Comparison of ENCODE assay signal across 8 mouse cellular contexts in the genomic region with DNA sequence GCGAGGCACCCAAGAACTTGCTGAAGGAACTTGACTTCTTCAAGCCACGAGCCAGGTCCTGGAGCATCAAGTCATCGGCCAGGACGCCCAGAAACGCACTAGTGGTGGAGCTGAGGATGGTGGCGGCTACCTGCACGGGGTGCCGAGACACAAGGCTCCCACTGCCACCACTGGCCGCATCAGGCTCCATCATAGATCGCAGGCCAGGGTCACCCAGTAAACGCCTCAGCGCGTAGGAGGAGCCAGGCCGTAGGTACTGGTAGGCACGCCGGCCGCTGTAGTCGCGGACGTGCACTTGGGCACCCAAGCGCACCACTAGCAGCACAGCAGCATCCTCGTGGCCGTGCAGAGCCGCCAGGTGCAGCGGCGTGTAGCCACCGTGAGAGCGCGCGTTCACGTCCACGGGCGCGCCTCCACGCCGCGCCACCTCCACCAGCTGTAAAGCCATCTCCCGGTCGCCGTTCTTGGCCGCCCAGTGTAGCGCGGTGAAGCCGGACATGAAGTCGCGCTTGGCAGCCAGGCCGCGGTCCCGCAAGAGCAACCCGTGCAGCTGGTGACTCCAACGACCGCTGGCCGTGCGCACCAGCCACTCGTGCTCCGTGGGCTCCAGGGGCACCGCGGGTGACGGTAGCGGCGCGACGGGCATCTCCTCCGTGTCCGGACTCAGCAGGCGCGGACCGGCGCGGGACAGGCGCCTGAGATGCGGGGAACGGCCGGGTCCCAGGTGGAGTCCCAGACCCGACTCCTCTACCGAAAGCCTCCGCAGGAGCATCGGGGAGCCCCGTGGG. TPM values are rescaled to one million over a fixed set of nuclear protein-coding genes. Genes with fewer than 3 reads are reported as not detected.
DNase-seq lines count a peak whose midpoint lies in the region; ATAC-seq and TF ChIP-seq lines count a peak whose summit lies in the region.

No protein-coding gene starts in this region.

- peak overlapping the region; percentile 55 for H3K4me3 ChIP-seq in heart, embryonic 12.5 days
- H3K4me3 ChIP-seq in ES-Bruce4 (ENCODE audit: low read depth, low read length): peak overlapping the region; percentile 60
- peak overlapping the region; percentile 58 for H3K4me3 ChIP-seq in hindbrain, postnatal 0 days (ENCODE audit: low read length)
- H3K4me3 ChIP-seq in midbrain, embryonic 15.5 days: peak overlapping the region; percentile 53

- peaks cover 72% of the 10 kb centered on the region for H3K27me3 ChIP-seq in heart, embryonic 12.5 days (replicated peaks)
- H3K27me3 ChIP-seq in ES-Bruce4 (ENCODE audit: control insufficient read depth, insufficient read depth, low read length, poor library complexity, severe bottlenecking): peaks cover 5% of the 10 kb centered on the region; the same call in 1 of the 2 replicates
- peaks cover 29% of the 10 kb centered on the region for H3K27me3 ChIP-seq in hindbrain, postnatal 0 days (ENCODE audit: insufficient read depth, low read length)
- H3K27me3 ChIP-seq in midbrain, embryonic 15.5 days (replicated peaks): peaks cover 46% of the 10 kb centered on the region

- intact Hi-C loops in heart, postnatal 36 days (cut with DNase I): no loop called here

- peak overlapping the region; percentile 54 for H3K9ac ChIP-seq in heart, embryonic 12.5 days
- H3K9ac ChIP-seq in ES-Bruce4 (ENCODE audit: low read depth, poor library complexity, severe bottlenecking): peak overlapping the region; percentile 1
- peak overlapping the region; percentile 40 for H3K9ac ChIP-seq in hindbrain, postnatal 0 days (replicated peaks; ENCODE audit: low read length)
- peak overlapping the region; percentile 41; the same call in 1 of the 2 replicates for H3K9ac ChIP-seq in midbrain, embryonic 15.5 days

- no peak for TF ChIP-seq POLR2A in ES-Bruce4 (IDR thresholded peaks at IDR 0.05; ENCODE audit: insufficient read depth, low read length)

- no peaks in the 10 kb centered on the region; the same call in 1 of the 2 replicates for H3K9me3 ChIP-seq in heart, embryonic 12.5 days (replicated peaks)
- no peaks in the 10 kb centered on the region for H3K9me3 ChIP-seq in ES-Bruce4 (replicated peaks; ENCODE audit: control insufficient read depth, insufficient read depth, low read length, poor library complexity, severe bottlenecking)
- H3K9me3 ChIP-seq in hindbrain, postnatal 0 days (ENCODE audit: low read length): no peaks in the 10 kb centered on the region
- no peaks in the 10 kb centered on the region for H3K9me3 ChIP-seq in midbrain, embryonic 15.5 days

- TF ChIP-seq CTCF in ES-Bruce4 (IDR thresholded peaks at IDR 0.05; ENCODE audit: low read depth, low read length): no peak
- no peak for TF ChIP-seq CTCF in hindbrain, postnatal 0 days (IDR thresholded peaks at IDR 0.05; ENCODE audit: low read depth)

- H3K4me1 ChIP-seq in heart, embryonic 12.5 days (replicated peaks): peaks cover 19% of the 10 kb centered on the region
- H3K4me1 ChIP-seq in ES-Bruce4 (ENCODE audit: control insufficient read depth, insufficient read depth, low read length): no peaks in the 10 kb centered on the region
- no peaks in the 10 kb centered on the region for H3K4me1 ChIP-seq in hindbrain, postnatal 0 days (ENCODE audit: insufficient read depth, low read length)
- H3K4me1 ChIP-seq in midbrain, embryonic 15.5 days: peaks cover 33% of the 10 kb centered on the region

- no peak for DNase-seq in heart, postnatal 36 days
- DNase-seq in cerebellum, postnatal 25 days: peak; percentile 77
- DNase-seq in hindbrain, postnatal 0 days (ENCODE audit: low spot score): peak; percentile 47
- no peak for DNase-seq in urinary bladder, postnatal 10 days (ENCODE audit: low spot score)
- DNase-seq in ovary, postnatal 36 days (ENCODE audit: low spot score): no peak

- H3K4me2 ChIP-seq in heart, embryonic 12.5 days: peak overlapping the region; percentile 88
- peak overlapping the region; percentile 70 for H3K4me2 ChIP-seq in hindbrain, postnatal 0 days (ENCODE audit: low read depth, low read length)
- H3K4me2 ChIP-seq in midbrain, embryonic 15.5 days: peak overlapping the region; percentile 88

- H3K36me3 ChIP-seq in heart, embryonic 12.5 days: no peaks in the 10 kb centered on the region
- no peaks in the 10 kb centered on the region for H3K36me3 ChIP-seq in ES-Bruce4 (ENCODE audit: control insufficient read depth, insufficient read depth, low read length, poor library complexity, severe bottlenecking)
- no peaks in the 10 kb centered on the region for H3K36me3 ChIP-seq in hindbrain, postnatal 0 days (ENCODE audit: insufficient read depth, low read length)
- no peaks in the 10 kb centered on the region for H3K36me3 ChIP-seq in midbrain, embryonic 15.5 days (replicated peaks)

- WGBS in heart, embryonic 12.5 days: 5% methylated on average over 79 of the region's 79 CpGs
- 5% methylated on average over 76 of the region's 79 CpGs for WGBS in hindbrain, postnatal 0 days
- WGBS in midbrain, embryonic 15.5 days: 7% methylated on average over 76 of the region's 79 CpGs

- H3K27ac ChIP-seq in heart, embryonic 12.5 days (ENCODE audit: poor library complexity, severe bottlenecking): no peak overlapping the region
- H3K27ac ChIP-seq in ES-Bruce4 (ENCODE audit: insufficient read depth, low read length): no peak overlapping the region
- H3K27ac ChIP-seq in hindbrain, postnatal 0 days: no peak overlapping the region
- no peak overlapping the region for H3K27ac ChIP-seq in midbrain, embryonic 15.5 days

- peak; percentile 46; the same call in 1 of the 2 replicates for ATAC-seq in heart, embryonic 12.5 days (ENCODE audit: insufficient number of reproducible peaks, low FRiP score)
- peak; percentile 28 for ATAC-seq in hindbrain, postnatal 0 days
- ATAC-seq in midbrain, embryonic 15.5 days (replicated peaks): peak; percentile 35; the same call in 1 of the 2 replicates

- TF ChIP-seq EP300 in ES-Bruce4 (IDR thresholded peaks at IDR 0.05; ENCODE audit: insufficient read depth, low read depth, low read length): no peak

RNA-seq across cellular contexts. Expression of a gene that starts 1.4 kb away (rescaled TPM):
- polyA plus RNA-seq in heart, embryonic 12.5 days (2016; fragmentation: Nextera tagmentation; extraction: Ambion mirVana): not detected in 2 replicates
- total RNA-seq in heart, postnatal 36 days (2021): not detected
- polyA plus RNA-seq in ES-Bruce4 (2011; ENCODE audit: insufficient read depth, insufficient read length, low read depth, missing spikeins): not detected in 2 replicates
- total RNA-seq in hindbrain, postnatal 0 days (2014; rRNA removed): not detected in 2 replicates
- polyA plus RNA-seq in hindbrain, postnatal 0 days (2015; fragmentation: Nextera tagmentation; extraction: Ambion mirVana): 0.39 and 0.53 TPM in 2 replicates
- polyA plus RNA-seq in midbrain, embryonic 15.5 days (2015; fragmentation: Nextera tagmentation; extraction: Ambion mirVana): 0.39 TPM in 1 of 2 replicates, not detected in the other

RNA-seq across cellular contexts. Expression of a gene that starts 1.5 kb away (rescaled TPM):
- 0.54 and 0.58 TPM in 2 replicates for polyA plus RNA-seq in heart, embryonic 12.5 days (2016; fragmentation: Nextera tagmentation; extraction: Ambion mirVana)
- under 1 TPM; 0.14 TPM for total RNA-seq in heart, postnatal 36 days (2021)
- polyA plus RNA-seq in ES-Bruce4 (2011; ENCODE audit: insufficient read depth, insufficient read length, low read depth, missing spikeins): not detected in 2 replicates
- total RNA-seq in hindbrain, postnatal 0 days (2014; rRNA removed): 8.7 and 10.6 TPM in 2 replicates
- 4.1 and 4.2 TPM in 2 replicates for polyA plus RNA-seq in hindbrain, postnatal 0 days (2015; fragmentation: Nextera tagmentation; extraction: Ambion mirVana)
- 0.99 and 1.1 TPM in 2 replicates for polyA plus RNA-seq in midbrain, embryonic 15.5 days (2015; fragmentation: Nextera tagmentation; extraction: Ambion mirVana)

RNA-seq across cellular contexts. Expression of a gene that starts 8.3 kb away (rescaled TPM):
- not detected in 2 replicates for polyA plus RNA-seq in heart, embryonic 12.5 days (2016; fragmentation: Nextera tagmentation; extraction: Ambion mirVana)
- total RNA-seq in heart, postnatal 36 days (2021): not detected
- not detected in 2 replicates for polyA plus RNA-seq in ES-Bruce4 (2011; ENCODE audit: insufficient read depth, insufficient read length, low read depth, missing spikeins)
- total RNA-seq in hindbrain, postnatal 0 days (2014; rRNA removed): not detected in 2 replicates
- polyA plus RNA-seq in hindbrain, postnatal 0 days (2015; fragmentation: Nextera tagmentation; extraction: Ambion mirVana): not detected in 2 replicates
- polyA plus RNA-seq in midbrain, embryonic 15.5 days (2015; fragmentation: Nextera tagmentation; extraction: Ambion mirVana): not detected in 2 replicates

RNA-seq across cellular contexts. Expression of a gene that starts 21.6 kb away (rescaled TPM):
- 5.3 and 5.8 TPM in 2 replicates for polyA plus RNA-seq in heart, embryonic 12.5 days (2016; fragmentation: Nextera tagmentation; extraction: Ambion mirVana)
- under 1 TPM; 0.39 to 0.76 TPM for total RNA-seq in heart, postnatal 36 days (2021)
- 0.39 and 0.52 TPM in 2 replicates for polyA plus RNA-seq in ES-Bruce4 (2011; ENCODE audit: insufficient read depth, insufficient read length, low read depth, missing spikeins)
- 6.2 and 7.1 TPM in 2 replicates for total RNA-seq in hindbrain, postnatal 0 days (2014; rRNA removed)
- polyA plus RNA-seq in hindbrain, postnatal 0 days (2015; fragmentation: Nextera tagmentation; extraction: Ambion mirVana): 2.4 and 2.9 TPM in 2 replicates
- 3.5 and 3.7 TPM in 2 replicates for polyA plus RNA-seq in midbrain, embryonic 15.5 days (2015; fragmentation: Nextera tagmentation; extraction: Ambion mirVana)

RNA-seq across cellular contexts. Expression of a gene that starts 21.7 kb away (rescaled TPM):
- 0.11 and 0.15 TPM in 2 replicates for polyA plus RNA-seq in heart, embryonic 12.5 days (2016; fragmentation: Nextera tagmentation; extraction: Ambion mirVana)
- total RNA-seq in heart, postnatal 36 days (2021): not detected
- polyA plus RNA-seq in ES-Bruce4 (2011; ENCODE audit: insufficient read depth, insufficient read length, low read depth, missing spikeins): not detected in 2 replicates
- not detected in 2 replicates for total RNA-seq in hindbrain, postnatal 0 days (2014; rRNA removed)
- 0.10 TPM in 1 of 2 replicates, not detected in the other for polyA plus RNA-seq in hindbrain, postnatal 0 days (2015; fragmentation: Nextera tagmentation; extraction: Ambion mirVana)
- 0.09 TPM in 1 of 2 replicates, not detected in the other for polyA plus RNA-seq in midbrain, embryonic 15.5 days (2015; fragmentation: Nextera tagmentation; extraction: Ambion mirVana)

Comparison
In these comparisons a context has a peak if more than half of its experiments do, and no peak if none do; other contexts are left out.
1. H3K9ac ChIP-seq: peak in every context shown above with its lines; median percentile 54 in heart, embryonic 12.5 days; 41 in midbrain, embryonic 15.5 days; 40 in hindbrain, postnatal 0 days; 1 in ES-Bruce4.
2. DNase-seq: peak in cerebellum, postnatal 25 days (2 of 2) and hindbrain, postnatal 0 days (single experiment); none in heart, postnatal 36 days (0 of 2), urinary bladder, postnatal 10 days (single experiment) and ovary, postnatal 36 days (single experiment).
3. Peak in every context shown above with its lines, with median percentiles within 50 percentile points of each other: ATAC-seq, H3K4me2 ChIP-seq and H3K4me3 ChIP-seq.